Mouse (Mus musculus) adrenal gland, adult 2 months (tissue): ENCODE measurements around the gene Tox3. TPM values are rescaled to one million over a fixed set of nuclear protein-coding genes. Genes with fewer than 3 reads are reported as not detected.

Experiments used
- DNase-seq: peaks from one replicate; pipeline ENCODE4 v3.0.0; 2021
- polyA plus RNA-seq: library from polyadenylated mRNA; depleted of rRNA; stranded (reverse); fragments of >200 nt; gene quantifications from 2 replicates; pipeline ENCODE4 v1.2.3, GENCODE M21; 2012
- total RNA-seq, 2 experiments: library from RNA; stranded (reverse); gene quantifications; 2 replicates each; pipeline ENCODE4 v1.2.3; 2021

The Tox3 gene
- total and polyA plus RNA-seq, 3 experiments = 2.9 to 4.1 (median 3.5) TPM

- no peak for DNase-seq
Observed at GRCm38 (mm10) chr8:90330377-90331285, 17.5 kb downstream of the Tox3 start.

- DNase-seq = no peak
Observed at GRCm38 (mm10) chr8:90323824-90324223, 24.3 kb downstream of the Tox3 start.

GRCm38 (mm10) chr8:90322701-90323439 lies 25.3 kb downstream of the Tox3 start:
- DNase-seq = no peak

- no peak for DNase-seq
Observed at GRCm38 (mm10) chr8:90321255-90321654, 26.9 kb downstream of the Tox3 start.

- no peak for DNase-seq
Observed at GRCm38 (mm10) chr8:90314312-90314711, 33.8 kb downstream of the Tox3 start.

GRCm38 (mm10) chr8:90302951-90303350 lies 45.2 kb downstream of the Tox3 start:
- no peak for DNase-seq

- DNase-seq = no peak
Observed at GRCm38 (mm10) chr8:90302252-90302651, 45.9 kb downstream of the Tox3 start.

GRCm38 (mm10) chr8:90301543-90301942 lies 46.6 kb downstream of the Tox3 start:
- no peak for DNase-seq

- DNase-seq = no peak
Observed at GRCm38 (mm10) chr8:90300973-90301372, 47.2 kb downstream of the Tox3 start.

- DNase-seq = no peak
Observed at GRCm38 (mm10) chr8:90294061-90294460, 54.1 kb downstream of the Tox3 start.

GRCm38 (mm10) chr8:90290811-90291210 lies 57.3 kb downstream of the Tox3 start:
- DNase-seq = no peak

GRCm38 (mm10) chr8:90276722-90277121 lies 71.4 kb downstream of the Tox3 start:
- no peak for DNase-seq

GRCm38 (mm10) chr8:90273182-90273581 lies 75.0 kb downstream of the Tox3 start:
- no peak for DNase-seq

- DNase-seq = no peak
Observed at GRCm38 (mm10) chr8:90271920-90272319, 76.2 kb downstream of the Tox3 start.

GRCm38 (mm10) chr8:90267698-90268256 lies 80.4 kb downstream of the Tox3 start:
- DNase-seq = no peak

GRCm38 (mm10) chr8:90266986-90267385 lies 81.2 kb downstream of the Tox3 start:
- DNase-seq = no peak

- no peak for DNase-seq
Observed at GRCm38 (mm10) chr8:90266239-90266638, 81.9 kb downstream of the Tox3 start.

GRCm38 (mm10) chr8:90254158-90254867 lies 93.8 kb downstream of the Tox3 start:
- no peak for DNase-seq

GRCm38 (mm10) chr8:90246357-90246756 lies 101.8 kb downstream of the Tox3 start:
- no peak for DNase-seq

GRCm38 (mm10) chr8:90245828-90246227 lies 102.3 kb downstream of the Tox3 start:
- no peak for DNase-seq

GRCm38 (mm10) chr8:90245187-90245586 lies 103.0 kb downstream of the Tox3 start:
- no peak for DNase-seq

- no peak for DNase-seq
Observed at GRCm38 (mm10) chr8:90244458-90245145, 103.5 kb downstream of the Tox3 start.
